Mouse (Mus musculus) midbrain, embryonic 16.5 days (tissue): ENCODE results near the gene Atp6v1g2. TPM values are rescaled to one million over a fixed set of nuclear protein-coding genes. Genes with fewer than 3 reads are reported as not detected.

Experiments
- ATAC-seq: fragments of 200-750 bp; cut with Nextera tagmentation; 2 replicates; pipeline ENCODE4 v1.8.0; 2017; ENCODE audit warnings: moderate TSS enrichment
- H3K27ac ChIP-seq: fragments of 300-500 bp; sonication (generic); 2 replicates; pipeline ENCODE4 v1.5.1; 2014; ENCODE audit warnings: mild to moderate bottlenecking, low read length, mixed read lengths
- H3K27me3 ChIP-seq: fragments of 300-500 bp; sonication (generic); 2 replicates; pipeline ENCODE4 v1.6.1; 2014; ENCODE audit warnings: low read depth, low read length, mixed read lengths; ENCODE audit not compliant: control insufficient read depth, insufficient read depth
- H3K36me3 ChIP-seq: fragments of 300-500 bp; sonication (generic); 2 replicates; pipeline ENCODE4 v1.6.1; 2014; ENCODE audit warnings: mild to moderate bottlenecking, low read length, moderate library complexity, mixed read lengths; ENCODE audit not compliant: control insufficient read depth, insufficient read depth
- H3K4me1 ChIP-seq: fragments of 300-500 bp; sonication (generic); 2 replicates; pipeline ENCODE4 v1.6.1; 2014; ENCODE audit warnings: mild to moderate bottlenecking, low read length, mixed read lengths; ENCODE audit not compliant: control insufficient read depth, insufficient read depth
- H3K4me2 ChIP-seq: fragments of 300-500 bp; sonication (generic); 2 replicates; pipeline ENCODE4 v1.6.1; 2014; ENCODE audit warnings: mild to moderate bottlenecking, low read length, mixed read lengths
- H3K4me3 ChIP-seq: fragments of 300-500 bp; sonication (generic); 2 replicates; pipeline ENCODE4 v1.5.1; 2014; ENCODE audit warnings: low read depth, mild to moderate bottlenecking, low read length, moderate library complexity, mixed read lengths
- H3K9ac ChIP-seq: fragments of 300-500 bp; sonication (generic); 2 replicates; pipeline ENCODE4 v1.6.1; 2014; ENCODE audit warnings: low read depth, low read length, mixed read lengths
- H3K9me3 ChIP-seq: fragments of 300-500 bp; sonication (generic); replicated peaks from 2 replicates; pipeline ENCODE4 v1.6.1; 2014; ENCODE audit warnings: mild to moderate bottlenecking, low read length, mixed read lengths; ENCODE audit not compliant: control insufficient read depth, poor library complexity, severe bottlenecking
- WGBS: fragments of 180-500 bp; shearing (Covaris S2); extraction: QIAGEN DNeasy Blood & Tissue Kit; methylation state at CpG from one replicate; pipeline ENCODE4 v1.1.7; 2014; 5-methylcytosine and 5-hydroxymethylcytosine counted together
- microRNA-seq: library from miRNA; unstranded; fragments of <30 nt; microRNA quantifications from one replicate; pipeline ENCODE4, GENCODE M21; 2017
- polyA plus RNA-seq: library from polyadenylated mRNA; unstranded; fragments of >200 nt; fragmentation: Nextera tagmentation; extraction: Ambion mirVana; gene quantifications from 2 replicates; pipeline ENCODE4 v1.2.1, GENCODE M21; 2015

Gene Atp6v1g2
- polyA plus RNA-seq, 1 experiment from 2014 or later = 139 TPM

GRCm38 (mm10) chr17:35280276-35280675 is 46.8 kb downstream of the Atp6v1g2 start:
- Histone ChIP-seq H3K36me3 (no peaks in the 10 kb centered on the region), H3K9me3 (no peaks in the 10 kb centered on the region), H3K4me3 (no peak overlapping the region), H3K4me1 (0 out of 2 replicates have a peak, but pooled peaks cover 3% of the 10 kb centered on the region), H3K4me2 (no peak overlapping the region), H3K9ac (no peak overlapping the region), H3K27ac (no peak overlapping the region), H3K27me3 (no peaks in the 10 kb centered on the region; the same call in 1 of the 2 replicates)
- WGBS = 75% methylated on average over 3 of the region's 3 CpGs
- no peak for ATAC-seq

- no peak for ATAC-seq
- no peaks in the 10 kb centered on the region for H3K9me3 ChIP-seq
- H3K4me2 ChIP-seq = no peak overlapping the region
- H3K4me1 ChIP-seq = no peaks in the 10 kb centered on the region
- no peak overlapping the region for H3K27ac ChIP-seq
- H3K27me3 ChIP-seq = no peaks in the 10 kb centered on the region
- H3K36me3 ChIP-seq = no peaks in the 10 kb centered on the region
- H3K9ac ChIP-seq = no peak overlapping the region
- H3K4me3 ChIP-seq = no peak overlapping the region
Observed at GRCm38 (mm10) chr17:35285431-35285830, 52.0 kb downstream of the Atp6v1g2 start.

Small RNA genes lying within 50 kb of the gene (microRNA-seq; reads per million reads assigned to microRNA genes)
- gene Mir6973a = not detected
- gene Mir6974 = not detected
- gene Mir6975 = 3.4 reads per million, percentile 16 among the genes with 10 or more reads in this experiment
- gene Mir8094 = 0.86 reads per million

Other genes starting within 250 kb of the Atp6v1g2 start
- 54.8 and 56.5 TPM in 2 replicates for gene Vars, start 232.7 kb upstream of the Atp6v1g2 start, polyA plus RNA-seq
- gene Vwa7, start 217.1 kb upstream of the Atp6v1g2 start, polyA plus RNA-seq = 0.16 and 0.26 TPM in 2 replicates
- 0.71 and 1.1 TPM in 2 replicates for gene Sapcd1, start 205.6 kb upstream of the Atp6v1g2 start, polyA plus RNA-seq
- gene Msh5, start 186.9 kb upstream of the Atp6v1g2 start, polyA plus RNA-seq = 1.9 and 2.4 TPM in 2 replicates
- 51.2 and 54.7 TPM in 2 replicates for gene Clic1, start 183.7 kb upstream of the Atp6v1g2 start, polyA plus RNA-seq
- 312 and 341 TPM in 2 replicates for gene Ddah2, start 174.6 kb upstream of the Atp6v1g2 start, polyA plus RNA-seq
- 0.30 TPM in 1 of 2 replicates, not detected in the other for gene Ly6g6c, start 168.3 kb upstream of the Atp6v1g2 start, polyA plus RNA-seq
- gene Mpig6b, start 167.5 kb upstream of the Atp6v1g2 start, polyA plus RNA-seq = 0.12 and 0.15 TPM in 2 replicates
- 0.26 and 0.31 TPM in 2 replicates for gene Ly6g6e, start 156.8 kb upstream of the Atp6v1g2 start, polyA plus RNA-seq
- 0.57 and 1.5 TPM in 2 replicates for gene Ly6g6d, start 155.6 kb upstream of the Atp6v1g2 start, polyA plus RNA-seq
- gene Ly6g6f, start 148.1 kb upstream of the Atp6v1g2 start, polyA plus RNA-seq = not detected in 2 replicates
- gene Abhd16a, start 144.4 kb upstream of the Atp6v1g2 start, polyA plus RNA-seq = 105 and 107 TPM in 2 replicates
- gene Ly6g5c, start 125.4 kb upstream of the Atp6v1g2 start, polyA plus RNA-seq = not detected in 2 replicates
- 1.5 TPM in 2 replicates for gene Ly6g5b, start 118.2 kb upstream of the Atp6v1g2 start, polyA plus RNA-seq
- gene Gpank1, start 112.2 kb upstream of the Atp6v1g2 start, polyA plus RNA-seq = 24.3 and 26.4 TPM in 2 replicates
- 315 and 331 TPM in 2 replicates for gene Csnk2b, start 111.6 kb upstream of the Atp6v1g2 start, polyA plus RNA-seq
- 7.8 and 8.7 TPM in 2 replicates for gene D17H6S53E, start 107.3 kb upstream of the Atp6v1g2 start, polyA plus RNA-seq
- 0.24 and 0.29 TPM in 2 replicates for gene Apom, start 101.6 kb upstream of the Atp6v1g2 start, polyA plus RNA-seq
- 70.5 and 75.7 TPM in 2 replicates for gene Bag6, start 98.5 kb upstream of the Atp6v1g2 start, polyA plus RNA-seq
- gene Prrc2a, start 68.8 kb upstream of the Atp6v1g2 start, polyA plus RNA-seq = 148 and 167 TPM in 2 replicates
- 6.2 and 6.9 TPM in 2 replicates for gene Aif1, start 57.6 kb upstream of the Atp6v1g2 start, polyA plus RNA-seq
- gene Lst1, start 45.2 kb upstream of the Atp6v1g2 start, polyA plus RNA-seq = 4.7 and 5.9 TPM in 2 replicates
- gene Ltb, start 39.2 kb upstream of the Atp6v1g2 start, polyA plus RNA-seq = 0.48 and 0.62 TPM in 2 replicates
- gene Tnf, start 31.7 kb upstream of the Atp6v1g2 start, polyA plus RNA-seq = not detected in 2 replicates
- 0.45 and 1.1 TPM in 2 replicates for gene Lta, start 28.3 kb upstream of the Atp6v1g2 start, polyA plus RNA-seq
- 0.38 and 0.57 TPM in 2 replicates for gene Gm16181, start 12.8 kb upstream of the Atp6v1g2 start, polyA plus RNA-seq
- gene Nfkbil1, start 2.1 kb downstream of the Atp6v1g2 start, polyA plus RNA-seq = 9.2 and 9.4 TPM in 2 replicates
- gene Ddx39b, start 8.1 kb downstream of the Atp6v1g2 start, polyA plus RNA-seq = 339 and 357 TPM in 2 replicates
- gene H2-D1, start 29.1 kb downstream of the Atp6v1g2 start, polyA plus RNA-seq = 82.5 and 109 TPM in 2 replicates
- 0.38 and 0.52 TPM in 2 replicates for gene H2-Q1, start 86.7 kb downstream of the Atp6v1g2 start, polyA plus RNA-seq
- gene H2-Q2, start 108.6 kb downstream of the Atp6v1g2 start, polyA plus RNA-seq = 4.4 and 7.6 TPM in 2 replicates
- gene H2-Q4, start 146.0 kb downstream of the Atp6v1g2 start, polyA plus RNA-seq = 0.65 and 0.97 TPM in 2 replicates
- 1.1 and 1.3 TPM in 2 replicates for gene H2-Q6, start 191.2 kb downstream of the Atp6v1g2 start, polyA plus RNA-seq
- 3.8 and 4.6 TPM in 2 replicates for gene H2-Q7, start 205.5 kb downstream of the Atp6v1g2 start, polyA plus RNA-seq
- gene H2-Q10, start 236.4 kb downstream of the Atp6v1g2 start, polyA plus RNA-seq = 0.30 and 0.31 TPM in 2 replicates